Mouse (Mus musculus) limb, embryonic 14.5 days (tissue): ENCODE measurements around the gene Ctnnbl1. TPM values are rescaled to one million over a fixed set of nuclear protein-coding genes. Genes with fewer than 3 reads are reported as not detected.

ENCODE experiments used
- ATAC-seq: fragments of 200-750 bp; cut with Nextera tagmentation; 2 replicates; pipeline ENCODE4 v1.8.0; 2017; ENCODE audit warnings: low read depth, moderate number of reproducible peaks, moderate TSS enrichment; ENCODE audit not compliant: low FRiP score
- DNase-seq: peaks from one replicate; pipeline ENCODE4 v3.0.0-alpha.2; 2015; ENCODE audit warnings: low spot score
- H3K27ac ChIP-seq: fragments of 300-500 bp; sonication (generic); replicated peaks from 2 replicates; pipeline ENCODE4 v1.5.1; 2014; ENCODE audit warnings: low read depth, mild to moderate bottlenecking, low read length, moderate library complexity, mixed read lengths
- H3K27me3 ChIP-seq: fragments of 300-500 bp; sonication (generic); 2 replicates; pipeline ENCODE4 v1.6.1; 2014; ENCODE audit warnings: low read length, mixed read lengths; ENCODE audit not compliant: control insufficient read depth, insufficient read depth
- H3K36me3 ChIP-seq: fragments of 300-500 bp; sonication (generic); 2 replicates; pipeline ENCODE4 v1.6.1; 2014; ENCODE audit warnings: mild to moderate bottlenecking, low read length, moderate library complexity, mixed read lengths; ENCODE audit not compliant: control insufficient read depth, insufficient read depth
- H3K4me1 ChIP-seq: fragments of 300-500 bp; sonication (generic); 2 replicates; pipeline ENCODE4 v1.6.1; 2014; ENCODE audit warnings: antibody characterized with exemption, low read length, mixed read lengths; ENCODE audit not compliant: control insufficient read depth, insufficient read depth
- H3K4me2 ChIP-seq: fragments of 300-500 bp; sonication (generic); replicated peaks from 2 replicates; pipeline ENCODE4 v1.6.1; 2014; ENCODE audit warnings: low read depth, mild to moderate bottlenecking, low read length, moderate library complexity; ENCODE audit not compliant: severe bottlenecking
- H3K4me3 ChIP-seq: fragments of 300-500 bp; sonication (generic); replicated peaks from 2 replicates; pipeline ENCODE4 v1.5.1; 2014; ENCODE audit warnings: low read length
- H3K9ac ChIP-seq: fragments of 300-500 bp; sonication (generic); 2 replicates; pipeline ENCODE4 v1.6.1; 2014; ENCODE audit warnings: mild to moderate bottlenecking, low read depth, low read length, moderate library complexity; ENCODE audit not compliant: severe bottlenecking
- H3K9me3 ChIP-seq: fragments of 300-500 bp; sonication (generic); 2 replicates; pipeline ENCODE4 v1.6.1; 2016; ENCODE audit warnings: low read length; ENCODE audit not compliant: control insufficient read depth
- POLR2A ChIP-seq: fragments of 200-500 bp; IDR thresholded peaks from 2 replicates; pipeline ENCODE4 v1.8.0; 2012; ENCODE audit warnings: inconsistent platforms, mild to moderate bottlenecking, moderate library complexity, borderline replicate concordance; ENCODE audit not compliant: insufficient read depth, insufficient read length; ENCODE audit errors: extremely low read depth
- WGBS: fragments of 180-500 bp; shearing (Covaris S2); extraction: QIAGEN DNeasy Blood & Tissue Kit; methylation state at CpG from one replicate; pipeline ENCODE4 v1.1.7; 2014; 5-methylcytosine and 5-hydroxymethylcytosine counted together
- polyA plus RNA-seq, 2 experiments: library from polyadenylated mRNA; depleted of rRNA in 1 of 2; stranded (reverse) in 1 of 2; unstranded in 1 of 2; fragments of >200 nt; fragmentation: Nextera tagmentation in 1 of 2; extraction: Ambion mirVana in 1 of 2; gene quantifications; 2 replicates each; pipeline versions ENCODE4 v1.2.1 to v1.2.3; 2012 to 2014

Ctnnbl1 gene
- polyA plus RNA-seq, 2 experiments: 40.3 to 55.6 TPM

GRCm38 (mm10) chr2:157857496-157857895 is 120.3 kb downstream of the Ctnnbl1 start:
- WGBS: 73% methylated on average over 3 of the region's 3 CpGs
- no peaks in the 10 kb centered on the region for H3K36me3 ChIP-seq
- peaks cover 6% of the 10 kb centered on the region; the same call in 1 of the 2 replicates for H3K4me1 ChIP-seq
- H3K9ac ChIP-seq: no peak overlapping the region
- H3K27me3 ChIP-seq: no peaks in the 10 kb centered on the region
- DNase-seq (no peak), ATAC-seq (no peak)
- H3K27ac ChIP-seq: no peak overlapping the region
- H3K4me3 ChIP-seq: no peak overlapping the region
- no peaks in the 10 kb centered on the region for H3K9me3 ChIP-seq
- TF ChIP-seq POLR2A: no peak
- no peak overlapping the region for H3K4me2 ChIP-seq

GRCm38 (mm10) chr2:157858317-157858716 is 121.1 kb downstream of the Ctnnbl1 start:
- H3K9ac ChIP-seq: no peak overlapping the region
- H3K4me2 ChIP-seq: no peak overlapping the region
- DNase-seq (no peak), ATAC-seq (no peak)
- TF ChIP-seq POLR2A: no peak
- H3K27me3 ChIP-seq: no peaks in the 10 kb centered on the region
- H3K9me3 ChIP-seq: no peaks in the 10 kb centered on the region
- no peak overlapping the region for H3K4me3 ChIP-seq
- H3K27ac ChIP-seq: no peak overlapping the region
- H3K36me3 ChIP-seq: no peaks in the 10 kb centered on the region
- WGBS: 79% methylated on average over 7 of the region's 7 CpGs
- peaks cover 3% of the 10 kb centered on the region; the same call in 1 of the 2 replicates for H3K4me1 ChIP-seq

- no peaks in the 10 kb centered on the region for H3K9me3 ChIP-seq
- 71% methylated on average over 8 of the region's 8 CpGs for WGBS
- H3K27me3 ChIP-seq: no peaks in the 10 kb centered on the region
- peaks cover 3% of the 10 kb centered on the region; the same call in 1 of the 2 replicates for H3K4me1 ChIP-seq
- DNase-seq (no peak), ATAC-seq (no peak)
- no peak for TF ChIP-seq POLR2A
- H3K9ac ChIP-seq: no peak overlapping the region
- H3K27ac ChIP-seq: no peak overlapping the region
- H3K4me2 ChIP-seq: no peak overlapping the region
- H3K4me3 ChIP-seq: no peak overlapping the region
- no peaks in the 10 kb centered on the region for H3K36me3 ChIP-seq
These were observed 122.0 kb downstream of the Ctnnbl1 start for GRCm38 (mm10) chr2:157859046-157859701.

- 63% methylated on average over 10 of the region's 10 CpGs for WGBS
- H3K4me1 ChIP-seq: peaks cover 3% of the 10 kb centered on the region; the same call in 1 of the 2 replicates
- no peak for TF ChIP-seq POLR2A
- H3K36me3 ChIP-seq: no peaks in the 10 kb centered on the region
- H3K4me3 ChIP-seq: no peak overlapping the region
- no peak for DNase-seq
- no peaks in the 10 kb centered on the region for H3K27me3 ChIP-seq
- no peaks in the 10 kb centered on the region for H3K9me3 ChIP-seq
- H3K9ac ChIP-seq: peak overlapping the region; percentile 7; the same call in 1 of the 2 replicates
- H3K27ac ChIP-seq: no peak overlapping the region
- H3K4me2 ChIP-seq: no peak overlapping the region
- ATAC-seq: no peak
These were observed 124.2 kb downstream of the Ctnnbl1 start for GRCm38 (mm10) chr2:157861273-157861944.

GRCm38 (mm10) chr2:157862306-157862705 is 125.1 kb downstream of the Ctnnbl1 start:
- no peak overlapping the region; the same call in 1 of the 2 replicates for H3K9ac ChIP-seq
- no peak for DNase-seq
- no peaks in the 10 kb centered on the region for H3K9me3 ChIP-seq
- 64% methylated on average over 10 of the region's 10 CpGs for WGBS
- H3K36me3 ChIP-seq: no peaks in the 10 kb centered on the region
- no peaks in the 10 kb centered on the region for H3K27me3 ChIP-seq
- H3K27ac ChIP-seq: no peak overlapping the region
- H3K4me1 ChIP-seq: peaks cover 3% of the 10 kb centered on the region; the same call in 1 of the 2 replicates
- no peak for ATAC-seq
- H3K4me3 ChIP-seq: no peak overlapping the region
- no peak overlapping the region for H3K4me2 ChIP-seq
- TF ChIP-seq POLR2A: no peak
